Mouse (Mus musculus) myocyte (in vitro differentiated cells): ENCODE results near the gene Mprip.

Experiments
- MAX ChIP-seq: IDR thresholded peaks from one replicate; pipeline ENCODE4 v1.6.1; 2011; ENCODE audit warnings: low read depth, mild to moderate bottlenecking, control low read depth
- POLR2A ChIP-seq: IDR thresholded peaks from one replicate; pipeline ENCODE4 v1.6.1; 2011; ENCODE audit warnings: low read depth, mild to moderate bottlenecking, control low read depth, moderate library complexity; ENCODE audit not compliant: insufficient read length
- POLR2AphosphoS2 ChIP-seq: IDR thresholded peaks from one replicate; pipeline ENCODE4 v1.6.1; 2011; ENCODE audit warnings: low read depth, control low read depth; ENCODE audit not compliant: insufficient read length
- TCF12 ChIP-seq: IDR thresholded peaks from one replicate; pipeline ENCODE4 v1.6.1; 2011; ENCODE audit warnings: mild to moderate bottlenecking, control low read depth; ENCODE audit not compliant: poor library complexity, insufficient read depth, severe bottlenecking
- TCF3 ChIP-seq: IDR thresholded peaks from one replicate; pipeline ENCODE4 v1.6.1; 2011; ENCODE audit warnings: low read depth, control low read depth; ENCODE audit not compliant: insufficient read length
- USF1 ChIP-seq: IDR thresholded peaks from one replicate; pipeline ENCODE4 v1.6.1; 2011; ENCODE audit warnings: low read depth, mild to moderate bottlenecking, control low read depth, moderate library complexity

DNA sequence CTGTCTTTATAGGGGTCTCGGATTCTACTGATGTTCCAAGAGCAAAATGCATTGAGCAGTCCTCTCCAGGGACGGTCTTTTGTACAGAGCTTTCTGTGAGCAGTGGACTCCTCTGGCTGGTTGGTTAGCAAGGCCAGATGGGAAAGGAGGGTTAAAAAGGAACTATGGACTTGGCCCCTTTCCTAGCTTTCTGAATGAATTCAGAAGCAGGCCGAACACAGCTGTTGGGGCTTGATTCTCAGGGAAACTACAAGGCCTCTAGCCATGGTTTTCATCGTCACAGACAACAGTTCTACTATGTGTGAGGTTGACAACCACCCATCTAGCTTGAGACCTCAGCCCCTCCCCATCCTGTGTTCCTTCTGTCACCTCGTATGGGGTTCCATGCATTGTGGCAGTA is 31.2 kb upstream of the Mprip start:
- TF ChIP-seq TCF3 = no peak
- TF ChIP-seq MAX = no peak
- no peak for TF ChIP-seq POLR2AphosphoS2
- TF ChIP-seq TCF12 = no peak
- TF ChIP-seq POLR2A = no peak
- no peak for TF ChIP-seq USF1
